12 mouse cellular contexts compared by ENCODE assay signal in genomic region chr4:107006229-107006628, GRCm38 (mm10).
DNase-seq lines count a peak whose midpoint lies in the region; ATAC-seq and TF ChIP-seq lines count a peak whose summit lies in the region.
"Had no signal": no experiment of that assay in that cellular context is flagged by ENCODE, and none has a peak within 500 bp of the region (broad histone marks: within the 10 kb centered on the region; RNA-seq: fewer than 3 reads in every experiment).

No protein-coding gene starts in this region.

- 20% methylated on average over 4 of the region's 4 CpGs for WGBS in liver, adult 2 months
- 48% methylated on average over 4 of the region's 4 CpGs for WGBS in liver, postnatal 0 days (ENCODE audit: insufficient replicate concordance)
- WGBS in liver, embryonic 16.5 days (ENCODE audit: insufficient replicate concordance), result 40% methylated on average over 4 of the region's 4 CpGs

- H3K9ac ChIP-seq in liver, adult 2 months (ENCODE audit: low read depth, low read length), result no peak overlapping the region
- no peak overlapping the region for H3K9ac ChIP-seq in liver, postnatal 0 days (replicated peaks)
- H3K9ac ChIP-seq in liver, embryonic 16.5 days (ENCODE audit: low read depth, low read length), result no peak overlapping the region

- H3K27ac ChIP-seq in liver, adult 2 months (replicated peaks; ENCODE audit: insufficient read depth, low read depth, low read length), result peak overlapping the region; percentile 27
- no peak overlapping the region for H3K27ac ChIP-seq in liver, postnatal 0 days (ENCODE audit: low read depth)
- H3K27ac ChIP-seq in liver, embryonic 16.5 days (ENCODE audit: low read length), result peak overlapping the region; percentile 6; the same call in 1 of the 2 replicates

- no peak for TF ChIP-seq EP300 in liver, postnatal 0 days (IDR thresholded peaks at IDR 0.05; ENCODE audit: low read depth)

- peaks cover 42% of the 10 kb centered on the region for H3K4me1 ChIP-seq in liver, adult 2 months (ENCODE audit: control insufficient read depth, insufficient read depth, low read length)
- H3K4me1 ChIP-seq in liver, postnatal 0 days (ENCODE audit: insufficient read depth), result peaks cover 37% of the 10 kb centered on the region
- peaks cover 67% of the 10 kb centered on the region for H3K4me1 ChIP-seq in liver, embryonic 16.5 days (ENCODE audit: control insufficient read depth, low read depth, low read length)

- H3K36me3 ChIP-seq in liver, adult 2 months (ENCODE audit: control insufficient read depth, insufficient read depth, low read length), result no peaks in the 10 kb centered on the region
- 0 out of 2 replicates have a peak, but pooled peaks cover 3% of the 10 kb centered on the region for H3K36me3 ChIP-seq in liver, postnatal 0 days (replicated peaks; ENCODE audit: insufficient read depth, low read length)
- peaks cover 2% of the 10 kb centered on the region; the same call in 1 of the 2 replicates for H3K36me3 ChIP-seq in liver, embryonic 16.5 days (ENCODE audit: control insufficient read depth, insufficient read depth)

- H3K9me3 ChIP-seq in liver, postnatal 0 days (ENCODE audit: low read length), result no peaks in the 10 kb centered on the region
- no peaks in the 10 kb centered on the region for H3K9me3 ChIP-seq in liver, embryonic 16.5 days (replicated peaks; ENCODE audit: control insufficient read depth, low read length)

- ATAC-seq in liver, postnatal 0 days, result no peak
- ATAC-seq in liver, embryonic 16.5 days (ENCODE audit: low read depth), result no peak
- ATAC-seq: inflammation-experienced regulatory T-cells, adult 6 months had no signal

- no peak for TF ChIP-seq POLR2A in liver, adult 2 months (IDR thresholded peaks at IDR 0.05; ENCODE audit: extremely low read depth, insufficient read depth, low read length)

- no peak for TF ChIP-seq CTCF in liver, adult 2 months (IDR thresholded peaks at IDR 0.05; ENCODE audit: low read depth, low read length)
- TF ChIP-seq CTCF in liver, postnatal 0 days (IDR thresholded peaks at IDR 0.05; ENCODE audit: low read depth), result no peak

- H3K4me3 ChIP-seq in liver, adult 2 months (ENCODE audit: insufficient read depth, low read depth, low read length), result no peak overlapping the region
- H3K4me3 ChIP-seq in liver, postnatal 0 days (ENCODE audit: low read depth, low read length), result no peak overlapping the region
- no peak overlapping the region for H3K4me3 ChIP-seq in liver, embryonic 16.5 days (ENCODE audit: low read depth, low read length)

- DNase-seq in liver, adult 2 months (ENCODE audit: extremely low read depth, low read depth, low spot score), result peak; percentile 94
- DNase-seq in liver, postnatal 0 days, result no peak
- DNase-seq in cerebellum, adult 9-11 months, result peak; percentile 76
- peak; percentile 96 for DNase-seq in kidney, adult 9 months
- DNase-seq in yolk sac, embryonic 10.5 days (ENCODE audit: low spot score), result no peak
- DNase-seq in layer of hippocampus, adult 9-10 months (ENCODE audit: low spot score), result no peak
- DNase-seq: heart, postnatal 14 days; left cerebral cortex, postnatal 4 days; lung, postnatal 4 days; right cerebral cortex, postnatal 14 days had no signal

- H3K79me2 ChIP-seq in liver, adult 2 months (ENCODE audit: control insufficient read depth, insufficient read depth, low read length), result peaks cover 28% of the 10 kb centered on the region; the same call in 1 of the 2 replicates

- H3K4me2 ChIP-seq in liver, postnatal 0 days (ENCODE audit: low read depth, low read length), result no peak overlapping the region
- H3K4me2 ChIP-seq in liver, embryonic 16.5 days (ENCODE audit: low read depth, low read length), result no peak overlapping the region

- H3K27me3 ChIP-seq in liver, adult 2 months (ENCODE audit: control insufficient read depth, insufficient read depth, low read length), result no peaks in the 10 kb centered on the region
- H3K27me3 ChIP-seq in liver, postnatal 0 days (ENCODE audit: insufficient read depth, low read length), result no peaks in the 10 kb centered on the region
- H3K27me3 ChIP-seq in liver, embryonic 16.5 days (ENCODE audit: control insufficient read depth, insufficient read depth, low read depth, low read length), result no peaks in the 10 kb centered on the region

Comparison
In these comparisons a context has a peak if more than half of its experiments do, and no peak if none do; other contexts are left out.
1. DNase-seq: peak in liver, adult 2 months (single experiment), cerebellum, adult 9-11 months (single experiment) and kidney, adult 9 months (single experiment); none in liver, postnatal 0 days (single experiment), yolk sac, embryonic 10.5 days (single experiment) and layer of hippocampus, adult 9-10 months (single experiment).